Mouse (Mus musculus) gastrocnemius, adult 18-20 months (tissue): ENCODE results near the gene Acadl. TPM values are rescaled to one million over a fixed set of nuclear protein-coding genes. Genes with fewer than 3 reads are reported as not detected.

Experiments
- DNase-seq: peaks from one replicate; pipeline ENCODE4 v3.0.0; 2021; ENCODE audit warnings: low spot score
- long read RNA-seq, 2 experiments: library from polyadenylated mRNA; stranded (forward); transcript quantifications; one replicate each; pipeline ENCODE4 v2.0.0; 2021
- total RNA-seq, 2 experiments: library from RNA; stranded (reverse); gene quantifications; 2 replicates each; pipeline ENCODE4 v1.2.3; 2021

The Acadl gene
- total RNA-seq = 100 to 1,000 TPM; 261 to 305 TPM
- long read RNA-seq, experiment 1, transcript Acadl-201 (11 exons, 1,916 nt) = major isoform, 124 of 157 reads
- long read RNA-seq, experiment 1, partial matches to known transcripts = 29 of 157 reads
- long read RNA-seq, experiment 1, other reads (novel, unspliced or antisense) = 4 of 157 reads
- long read RNA-seq, experiment 2, transcript Acadl-201 (11 exons, 1,916 nt) = major isoform, 126 of 178 reads
- long read RNA-seq, experiment 2, partial matches to known transcripts = 44 of 178 reads
- long read RNA-seq, experiment 2, other reads (novel, unspliced or antisense) = 8 of 178 reads

GRCm38 (mm10) chr1:66862712-66863511 lies at the start of gene Acadl:
Gene Acadl, minus strand, starts transcription at chr1:66863277.
- peak; percentile 96 for DNase-seq

GRCm38 (mm10) chr1:66912305-66912704 lies 49.2 kb upstream of the Acadl start:
- DNase-seq = no peak

- no peak for DNase-seq
These were observed 39.5 kb upstream of the Acadl start for GRCm38 (mm10) chr1:66902566-66902965.

- no peak for DNase-seq
These were observed 37.9 kb upstream of the Acadl start for GRCm38 (mm10) chr1:66900946-66901345.

GRCm38 (mm10) chr1:66898261-66898660 lies 35.2 kb upstream of the Acadl start:
- no peak for DNase-seq

GRCm38 (mm10) chr1:66896556-66896955 lies 33.5 kb upstream of the Acadl start:
- no peak for DNase-seq

- DNase-seq = peak; percentile 11
These were observed 33.0 kb upstream of the Acadl start for GRCm38 (mm10) chr1:66896125-66896524.

- DNase-seq = peak; percentile 56
These were observed 32.7 kb upstream of the Acadl start for GRCm38 (mm10) chr1:66895837-66896118.

GRCm38 (mm10) chr1:66895093-66895836 lies 32.2 kb upstream of the Acadl start:
- no peak for DNase-seq

- DNase-seq = no peak
These were observed 24.1 kb upstream of the Acadl start for GRCm38 (mm10) chr1:66887175-66887574.

GRCm38 (mm10) chr1:66880217-66880616 lies 17.1 kb upstream of the Acadl start:
- no peak for DNase-seq

GRCm38 (mm10) chr1:66874740-66875139 lies 11.7 kb upstream of the Acadl start:
- no peak for DNase-seq

GRCm38 (mm10) chr1:66871591-66871990 lies 8.5 kb upstream of the Acadl start:
- peak; percentile 43 for DNase-seq

- DNase-seq = no peak
These were observed 2.6 kb upstream of the Acadl start for GRCm38 (mm10) chr1:66865633-66866032.

GRCm38 (mm10) chr1:66863741-66864495 lies 841 bp upstream of the Acadl start:
- DNase-seq = no peak

GRCm38 (mm10) chr1:66861764-66862672 lies 1.1 kb downstream of the Acadl start:
- DNase-seq = no peak

GRCm38 (mm10) chr1:66847506-66847905 lies 15.6 kb downstream of the Acadl start:
- DNase-seq = no peak

GRCm38 (mm10) chr1:66845690-66846318 lies 17.3 kb downstream of the Acadl start:
- DNase-seq = no peak

GRCm38 (mm10) chr1:66841938-66842337 lies 21.1 kb downstream of the Acadl start:
- no peak for DNase-seq

- DNase-seq = no peak
These were observed 21.6 kb downstream of the Acadl start for GRCm38 (mm10) chr1:66841510-66841909.
